Mouse (Mus musculus) large intestine, adult 2 months (tissue): ENCODE data around the gene Ugt1a10. TPM values are rescaled to one million over a fixed set of nuclear protein-coding genes. Genes with fewer than 3 reads are reported as not detected.

Source experiments
- DNase-seq: peaks from one replicate; pipeline ENCODE4 v3.0.0-alpha.2; 2012; ENCODE audit warnings: low read depth, low spot score
- WGBS: fragments of 180-500 bp; shearing (Covaris S2); methylation state at CpG from one replicate; pipeline ENCODE4 v1.1.7; 2018; 5-methylcytosine and 5-hydroxymethylcytosine counted together
- polyA plus RNA-seq: library from polyadenylated mRNA; depleted of rRNA; stranded (reverse); fragments of >200 nt; gene quantifications from 2 replicates; pipeline ENCODE4 v1.2.3, GENCODE M21; 2012

The Ugt1a10 gene
- polyA plus RNA-seq, 1 experiment: 0.24 TPM

- 58% methylated on average over 5 of the region's 5 CpGs for WGBS
- no peak for DNase-seq
These were observed 171.6 kb downstream of the Ugt1a10 start, which contains the start of gene Mroh2a for GRCm38 (mm10) chr1:88226670-88227379. Gene Mroh2a (plus strand): TSS chr1:88226986.

- no peak for DNase-seq
- 59% methylated on average over 2 of the region's 2 CpGs for WGBS
These were observed 172.3 kb downstream of the Ugt1a10 start for GRCm38 (mm10) chr1:88227482-88227881.

GRCm38 (mm10) chr1:88228121-88228520 lies 172.9 kb downstream of the Ugt1a10 start:
- no peak for DNase-seq
- 74% methylated on average over 7 of the region's 7 CpGs for WGBS

- no peak for DNase-seq
- 84% methylated on average over 3 of the region's 3 CpGs for WGBS
These were observed 174.4 kb downstream of the Ugt1a10 start for GRCm38 (mm10) chr1:88229566-88229965.

DNA sequence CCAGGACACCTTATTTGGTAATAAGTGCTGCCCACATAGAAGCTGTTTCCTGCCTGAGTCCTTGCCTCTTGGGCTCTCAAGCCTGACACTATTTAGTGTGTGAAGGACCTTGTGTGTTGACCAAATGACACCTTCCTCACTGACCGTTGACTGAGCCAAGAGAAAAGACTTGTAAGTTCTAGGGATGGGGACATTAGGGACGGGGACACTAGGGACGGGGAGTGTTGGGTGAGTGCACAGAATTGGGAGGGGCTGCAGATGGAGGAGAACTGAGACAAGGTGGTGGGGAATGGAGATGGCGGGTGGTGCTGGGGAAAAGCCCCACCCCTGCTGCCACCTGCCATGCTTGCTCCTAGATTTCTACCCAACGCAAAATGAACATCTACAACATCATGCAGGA lies 174.8 kb downstream of the Ugt1a10 start:
- 89% methylated on average over 5 of the region's 5 CpGs for WGBS
- DNase-seq: no peak

DNA sequence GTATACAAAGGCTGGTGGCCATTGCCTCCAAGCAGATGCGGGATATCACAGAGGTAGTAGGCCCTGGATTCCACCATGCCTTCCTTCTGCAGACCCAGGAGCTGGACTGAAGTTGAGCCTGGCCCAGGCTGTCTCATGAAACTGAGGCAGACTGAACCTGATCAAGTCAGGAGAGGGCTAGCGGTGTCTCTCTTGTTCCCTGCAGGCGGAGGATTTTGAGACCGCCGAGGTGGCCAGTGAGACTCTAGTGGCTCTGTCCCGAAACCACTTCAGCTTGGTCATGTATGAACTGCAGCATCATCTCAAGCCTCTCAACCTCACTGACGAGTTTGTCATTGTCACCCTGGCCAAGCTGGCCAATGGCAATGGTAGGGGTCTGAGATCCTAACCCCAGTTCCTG lies 175.2 kb downstream of the Ugt1a10 start:
- WGBS: 76% methylated on average over 7 of the region's 7 CpGs
- no peak for DNase-seq

GRCm38 (mm10) chr1:88230981-88231802 lies 176.0 kb downstream of the Ugt1a10 start:
- WGBS: 79% methylated on average over 6 of the region's 6 CpGs
- no peak for DNase-seq

- DNase-seq: no peak
- 66% methylated on average over 7 of the region's 7 CpGs for WGBS
These were observed 176.8 kb downstream of the Ugt1a10 start for GRCm38 (mm10) chr1:88231803-88232499.

- no peak for DNase-seq
- WGBS: 48% methylated on average over 3 of the region's 3 CpGs
These were observed 177.6 kb downstream of the Ugt1a10 start for GRCm38 (mm10) chr1:88232664-88233380.

GRCm38 (mm10) chr1:88233421-88234247 lies 178.4 kb downstream of the Ugt1a10 start:
- no peak for DNase-seq
- 66% methylated on average over 14 of the region's 14 CpGs for WGBS

- 68% methylated on average over 4 of the region's 4 CpGs for WGBS
- DNase-seq: no peak
These were observed 179.0 kb downstream of the Ugt1a10 start for GRCm38 (mm10) chr1:88234248-88234610.

- 37% methylated on average over 5 of the region's 5 CpGs for WGBS
- no peak for DNase-seq
These were observed 179.5 kb downstream of the Ugt1a10 start for GRCm38 (mm10) chr1:88234646-88235045.

DNA sequence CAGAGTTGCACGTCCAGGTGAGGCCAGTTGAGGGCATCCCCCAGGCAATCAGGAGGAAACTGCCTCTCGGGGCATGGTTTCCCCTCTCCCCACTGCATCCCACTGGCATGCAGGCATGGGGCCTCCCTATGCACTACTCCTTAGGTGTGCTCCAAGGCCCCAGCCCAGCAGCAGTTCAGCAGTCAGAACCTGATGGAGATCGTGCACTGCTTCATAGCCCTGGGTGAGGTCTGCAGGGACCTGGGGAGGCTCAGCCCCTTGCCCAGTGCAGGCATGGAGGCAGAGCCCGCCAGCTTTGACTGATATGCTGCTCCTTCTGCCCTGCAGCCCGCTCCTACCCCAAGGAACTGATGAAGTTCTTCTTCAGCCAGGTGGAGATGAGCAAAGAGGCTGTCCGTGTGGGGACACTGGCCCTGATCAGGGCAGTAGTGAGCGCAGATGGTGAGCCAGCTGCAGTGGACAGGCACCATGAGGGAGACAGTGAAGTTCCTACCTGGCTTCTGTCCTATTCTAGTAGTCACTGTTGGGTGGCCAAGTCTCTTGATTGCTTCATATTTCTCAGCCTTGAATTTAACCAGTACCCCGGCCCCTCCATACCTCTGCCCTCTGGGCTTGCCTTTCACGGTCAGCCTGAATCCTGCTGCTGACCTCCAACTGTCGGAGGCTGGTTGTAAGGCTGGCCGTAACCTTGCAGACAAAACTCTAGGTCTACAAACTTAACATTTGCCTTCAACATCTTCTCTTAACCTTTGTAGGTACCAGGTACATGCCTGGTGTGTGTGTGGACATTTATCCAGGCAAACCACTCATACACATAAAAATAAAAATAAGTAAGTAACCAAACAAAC lies 180.1 kb downstream of the Ugt1a10 start:
- no peak for DNase-seq
- 67% methylated on average over 11 of the region's 11 CpGs for WGBS

GRCm38 (mm10) chr1:88235894-88236415 lies 180.8 kb downstream of the Ugt1a10 start:
- WGBS: 58% methylated on average over 4 of the region's 4 CpGs
- DNase-seq: no peak

DNA sequence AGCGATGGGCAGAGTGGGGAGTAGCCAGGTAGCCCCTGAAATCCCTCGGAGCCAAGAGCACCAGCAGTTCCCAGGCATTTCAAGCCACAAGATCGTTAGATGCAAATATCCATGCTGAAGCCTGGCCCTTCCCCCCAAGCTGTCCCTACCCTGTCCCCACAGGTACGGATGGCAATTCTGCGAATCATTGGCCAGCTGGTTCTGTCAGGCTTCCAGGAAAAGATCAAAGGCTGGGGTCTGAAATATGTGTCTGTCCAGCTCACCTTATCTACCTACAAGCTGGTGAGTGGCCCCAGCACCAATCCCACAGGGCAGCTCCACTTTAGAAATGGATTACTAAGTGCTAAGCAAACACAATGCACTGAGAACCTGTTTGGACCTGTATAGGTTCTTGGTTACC lies 182.1 kb downstream of the Ugt1a10 start:
- WGBS: 61% methylated on average over 5 of the region's 5 CpGs
- DNase-seq: no peak

GRCm38 (mm10) chr1:88238771-88239170 lies 183.6 kb downstream of the Ugt1a10 start:
- no peak for DNase-seq
- WGBS: 77% methylated on average over 6 of the region's 6 CpGs

DNA sequence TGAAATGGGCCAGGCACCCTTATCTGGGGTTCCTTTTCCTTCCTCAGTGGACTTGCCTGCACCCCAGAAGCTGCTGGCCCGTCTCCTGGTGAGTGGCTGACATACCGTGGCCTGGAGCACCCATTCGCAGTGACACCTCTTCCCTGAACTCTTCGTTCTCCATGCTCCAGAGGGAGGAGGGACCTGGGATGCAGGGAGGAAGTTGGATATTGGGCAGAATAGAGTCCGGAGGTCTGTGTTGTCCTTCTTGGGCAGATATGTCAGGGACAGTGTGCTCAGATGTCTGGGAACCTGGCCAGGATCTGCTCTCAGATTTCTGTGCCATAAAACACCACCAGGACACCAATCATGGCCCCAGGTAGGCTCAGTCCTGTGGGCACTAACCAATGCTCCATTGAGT lies 184.9 kb downstream of the Ugt1a10 start:
- WGBS: 68% methylated on average over 5 of the region's 5 CpGs
- DNase-seq: no peak

DNA sequence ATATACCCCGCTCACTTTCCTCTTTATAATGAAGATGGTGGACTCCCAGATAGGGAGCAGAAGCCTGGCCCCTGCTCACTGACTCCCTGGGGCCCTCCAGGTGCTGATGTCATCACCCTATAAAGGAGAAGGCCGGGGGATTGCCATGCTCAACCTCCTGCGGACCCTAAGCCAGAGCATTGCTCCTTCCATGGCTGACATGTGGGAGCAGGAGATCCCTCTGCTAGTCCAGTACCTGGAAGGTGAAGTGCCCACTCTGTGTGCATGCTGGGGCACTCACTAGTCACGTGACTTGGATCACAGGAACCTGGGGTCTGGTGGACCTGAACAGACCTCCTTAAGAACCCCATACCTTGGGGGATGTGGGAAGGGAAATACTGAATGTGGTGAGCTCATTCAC lies 185.4 kb downstream of the Ugt1a10 start:
- 73% methylated on average over 4 of the region's 4 CpGs for WGBS

More for the DNA sequence above, 185.4 kb downstream of the Ugt1a10 start:
- DNase-seq: no peak
